Mouse (Mus musculus) urinary bladder, postnatal 25 days (tissue): Measurements from ENCODE around the gene Nr4a2.

Source experiments
- DNase-seq: peaks from one replicate; pipeline ENCODE4 v3.0.0; 2022; ENCODE audit warnings: low spot score

Gene Nr4a2

DNA sequence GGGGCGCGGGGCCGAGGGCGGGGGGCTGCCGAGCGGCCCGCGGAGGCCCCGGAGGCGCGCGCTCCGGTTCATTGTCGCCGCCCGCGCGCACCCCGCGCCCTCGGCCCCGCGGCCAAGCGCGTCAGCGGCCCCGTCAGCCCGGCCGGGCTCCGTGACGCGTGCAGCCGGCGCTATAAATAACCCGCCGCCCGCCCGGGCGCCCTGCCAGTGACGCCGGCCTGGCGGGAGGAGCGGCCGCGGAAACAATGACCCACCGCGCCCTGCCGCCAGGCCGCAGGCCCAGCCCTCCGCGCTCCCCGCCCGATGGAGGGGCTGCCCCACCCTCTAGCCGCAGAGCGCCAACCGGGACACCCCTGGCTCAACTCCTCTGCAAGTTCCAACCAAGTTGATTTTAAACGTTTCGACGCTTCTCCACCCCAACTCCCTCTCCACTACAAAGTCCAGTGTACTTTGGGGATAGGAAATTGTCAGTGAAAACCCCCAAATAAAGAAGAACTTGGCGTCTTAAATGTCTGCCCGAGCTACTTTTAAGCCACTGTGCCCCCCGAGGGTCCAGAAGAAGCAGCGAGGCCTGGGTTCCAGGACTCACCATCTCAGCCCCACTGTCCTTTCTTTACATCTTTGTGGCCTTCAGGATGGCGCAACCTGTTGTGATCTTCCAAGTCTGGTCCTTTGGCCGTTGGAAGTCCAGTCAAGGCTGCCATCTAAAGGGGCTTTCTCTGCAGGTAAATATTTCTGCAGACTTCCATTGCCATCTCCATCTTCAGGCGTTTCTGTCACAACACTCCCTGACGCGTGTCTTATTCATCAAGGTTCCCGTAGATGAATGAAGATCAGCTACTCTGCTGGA is at the start of gene Nr4a2:
TSS of gene Nr4a2 (minus strand) at position 13 of the 850 bp plus-strand sequence.
- DNase-seq: peak; percentile 89

DNA sequence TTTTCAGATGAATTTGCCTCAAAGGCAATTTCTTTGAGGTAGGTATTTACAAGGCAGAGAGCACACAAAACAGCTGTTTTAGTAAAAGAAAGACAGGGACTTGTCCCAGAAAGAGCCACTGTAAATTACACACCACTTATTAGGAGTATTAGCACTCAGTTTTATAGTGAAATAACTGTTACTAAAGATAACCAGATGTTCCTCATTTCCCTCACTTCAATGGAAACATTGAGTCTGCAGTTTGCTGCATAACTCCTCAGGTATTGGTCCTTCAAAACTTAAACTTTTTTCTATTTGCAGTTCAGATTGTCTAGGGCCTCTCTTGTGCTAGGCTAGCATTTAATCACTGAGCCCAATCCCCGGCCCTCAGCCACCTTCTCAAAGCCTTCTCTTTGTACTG is 41.6 kb upstream of the Nr4a2 start:
- DNase-seq: no peak

DNA sequence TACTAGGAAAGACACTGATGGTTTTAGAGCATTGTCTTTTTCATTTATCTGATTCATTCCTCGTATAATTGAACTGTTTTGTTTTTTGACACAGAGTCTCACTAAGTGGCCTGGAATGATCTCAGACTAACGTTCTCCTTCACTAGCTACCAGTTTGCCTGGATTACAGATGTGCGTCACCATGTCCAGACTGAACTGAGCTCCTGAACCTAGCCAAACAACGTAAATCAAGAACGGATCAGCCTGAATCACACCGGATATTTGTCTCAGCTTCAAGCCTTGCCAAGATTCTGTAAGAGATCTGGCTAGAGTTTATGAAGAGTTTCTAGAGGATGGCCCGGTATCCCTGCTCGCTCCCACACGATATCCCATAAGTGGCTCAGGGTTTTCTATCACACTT is 33.0 kb upstream of the Nr4a2 start:
- DNase-seq: no peak

DNA sequence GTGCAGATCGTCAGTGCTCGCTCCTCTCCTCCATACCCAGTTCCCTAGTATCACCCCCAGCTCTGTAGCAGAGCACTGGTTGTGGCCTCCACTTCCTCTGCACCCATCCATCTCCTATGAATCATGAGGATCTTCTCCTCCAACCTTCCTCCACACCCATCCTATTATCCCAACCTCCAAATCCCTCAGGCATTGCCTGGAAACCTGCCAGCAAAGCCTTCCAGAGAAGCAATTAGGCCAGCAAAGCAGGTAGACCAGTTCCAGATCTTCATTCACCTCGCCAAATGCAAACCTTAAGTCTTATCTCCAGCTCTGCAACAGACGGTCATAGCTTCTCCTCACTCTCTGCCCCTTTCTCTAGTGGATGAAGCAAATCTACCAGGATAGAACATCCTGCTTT is 26.0 kb upstream of the Nr4a2 start:
- DNase-seq: no peak

GRCm38 (mm10) chr2:57148231-57148630 is 24.4 kb upstream of the Nr4a2 start:
- no peak for DNase-seq

DNA sequence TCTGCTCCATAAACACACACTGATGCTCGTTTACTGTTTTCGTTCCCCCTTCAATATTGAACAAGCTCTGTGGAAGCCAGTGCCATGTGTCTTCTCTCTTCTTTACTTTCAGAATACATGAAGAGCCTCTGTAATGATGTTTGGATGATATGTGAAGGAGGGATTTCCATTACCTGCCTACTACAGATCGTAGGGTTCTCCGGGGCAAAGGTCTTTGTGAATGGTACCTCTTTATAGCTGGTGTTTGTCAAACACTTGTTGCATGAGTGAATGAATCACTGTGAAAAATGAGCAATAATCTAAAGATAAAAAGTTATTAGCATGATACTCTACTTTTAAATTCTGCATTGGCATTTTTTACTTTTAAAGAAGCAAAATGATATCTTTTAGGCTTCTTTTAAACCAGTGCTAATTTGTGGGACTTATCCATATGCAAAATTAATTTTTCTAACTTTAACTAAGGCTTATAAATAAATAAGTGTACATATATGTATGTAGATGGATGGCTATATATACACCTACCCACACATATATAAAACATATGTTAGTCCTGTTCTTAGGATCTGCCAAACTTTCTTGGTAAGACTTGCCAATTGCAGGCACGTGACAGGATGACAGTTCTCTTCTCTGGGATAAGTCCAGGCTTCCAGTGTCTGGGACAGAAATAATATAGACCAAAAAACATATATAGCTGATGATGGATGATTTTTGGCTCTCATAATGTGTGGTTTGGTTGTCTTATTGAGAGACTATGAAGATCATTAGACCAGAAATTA is 22.0 kb upstream of the Nr4a2 start:
- DNase-seq: no peak

DNA sequence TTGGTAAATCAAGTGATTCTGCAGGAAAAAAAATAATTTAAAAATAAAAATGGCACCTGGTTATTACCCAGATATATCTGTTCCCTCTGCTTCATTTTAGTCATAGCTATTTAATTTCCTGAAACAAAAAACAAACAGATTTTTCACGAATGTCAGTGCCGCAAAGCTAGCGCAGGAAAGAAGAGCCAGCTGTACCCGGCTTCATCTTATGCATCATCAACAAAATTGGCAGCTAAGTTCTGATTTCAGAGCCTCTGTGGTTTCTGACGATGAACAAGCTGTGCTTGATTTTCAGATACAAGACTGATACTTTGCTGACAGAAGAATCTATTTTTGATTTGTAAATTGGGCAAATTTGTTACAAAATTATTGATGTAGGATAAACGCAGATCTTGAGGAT is 14.8 kb upstream of the Nr4a2 start:
- DNase-seq: no peak

DNA sequence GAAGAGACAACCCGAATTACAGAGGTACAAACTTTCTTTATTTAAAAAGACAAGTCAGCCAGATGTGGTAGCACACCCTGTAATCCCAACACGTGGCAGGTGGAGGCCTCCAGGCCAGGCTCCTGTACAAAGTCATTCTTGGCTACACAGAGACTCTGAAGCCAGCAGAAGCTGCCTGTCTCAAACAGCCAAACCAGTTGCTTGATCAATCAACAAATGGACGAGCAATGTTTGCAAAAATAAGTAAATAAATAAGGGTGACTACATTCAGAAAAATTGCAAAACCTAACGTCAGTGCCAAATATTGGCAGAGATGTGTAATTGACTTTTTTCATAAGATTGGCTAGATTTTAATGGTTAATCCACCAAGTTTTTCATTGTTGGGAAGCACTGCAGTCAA is 3.7 kb upstream of the Nr4a2 start:
- DNase-seq: no peak

DNA sequence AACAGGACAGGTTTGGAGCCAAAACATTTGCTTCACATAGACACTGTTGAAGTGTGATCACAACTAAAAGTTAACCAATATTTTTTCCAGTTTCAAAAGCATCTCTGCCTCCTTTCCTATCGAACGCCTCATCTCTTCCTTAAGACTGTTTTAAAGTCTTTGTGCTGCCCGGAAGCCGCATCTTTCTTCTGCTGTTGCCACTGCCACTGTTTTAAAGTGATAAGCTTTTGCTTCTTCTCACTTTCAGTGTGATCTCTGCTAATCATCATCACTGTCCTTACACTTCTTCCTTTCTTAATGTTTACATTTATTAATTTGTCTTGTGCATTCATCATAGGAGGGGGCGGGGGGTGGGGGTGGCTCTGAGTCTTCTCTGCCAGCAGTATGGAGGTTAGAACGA is 2.1 kb upstream of the Nr4a2 start:
- DNase-seq: no peak

DNA sequence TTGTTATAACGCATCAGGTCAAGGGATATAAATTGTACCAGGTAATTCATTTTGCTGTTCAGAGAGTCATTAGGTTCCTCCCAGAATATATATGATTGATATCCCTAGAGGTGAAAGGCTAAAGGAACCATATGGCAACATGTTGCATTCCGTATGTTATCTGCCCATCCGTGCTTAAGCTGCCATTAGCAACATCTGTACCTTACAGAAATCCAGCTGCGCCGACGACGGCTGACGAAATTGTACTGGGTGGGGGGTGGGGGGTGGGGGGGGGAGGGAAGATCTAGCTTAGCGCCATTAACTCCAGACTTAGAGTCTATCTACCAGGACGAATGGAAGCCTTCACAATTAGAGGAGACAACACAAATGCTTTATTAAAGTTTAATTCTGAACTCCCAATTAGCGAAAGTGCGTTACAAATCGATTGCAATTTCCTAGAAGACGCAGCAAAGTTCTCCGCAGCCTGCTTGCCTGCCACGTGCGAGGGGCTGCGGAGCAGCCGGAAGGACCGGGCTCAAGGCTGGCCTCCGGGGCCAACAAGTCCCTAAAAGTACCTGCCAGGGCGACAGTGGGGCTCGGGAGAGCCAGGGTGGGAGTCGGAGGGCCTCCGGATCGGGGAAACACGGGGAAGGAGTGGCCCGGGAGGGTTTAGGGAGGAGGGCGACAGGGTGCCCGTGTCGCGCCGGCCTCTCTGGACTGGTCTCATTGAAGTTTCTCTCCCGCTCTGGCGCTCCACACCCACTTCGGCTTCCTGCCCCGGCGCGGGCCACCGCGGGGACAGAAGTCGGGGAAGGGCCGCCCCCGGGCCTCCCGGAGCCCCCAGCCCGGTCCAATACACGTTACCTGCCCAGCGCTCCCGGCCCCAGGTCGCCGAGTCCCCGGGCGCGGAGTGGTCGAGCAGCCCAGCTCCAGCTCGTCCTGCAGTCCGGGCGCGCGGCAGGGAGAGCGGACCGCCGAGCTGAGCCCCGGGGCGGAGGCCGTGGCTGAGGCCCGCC is 520 bp downstream of the Nr4a2 start:
- DNase-seq: peak; percentile 52

DNA sequence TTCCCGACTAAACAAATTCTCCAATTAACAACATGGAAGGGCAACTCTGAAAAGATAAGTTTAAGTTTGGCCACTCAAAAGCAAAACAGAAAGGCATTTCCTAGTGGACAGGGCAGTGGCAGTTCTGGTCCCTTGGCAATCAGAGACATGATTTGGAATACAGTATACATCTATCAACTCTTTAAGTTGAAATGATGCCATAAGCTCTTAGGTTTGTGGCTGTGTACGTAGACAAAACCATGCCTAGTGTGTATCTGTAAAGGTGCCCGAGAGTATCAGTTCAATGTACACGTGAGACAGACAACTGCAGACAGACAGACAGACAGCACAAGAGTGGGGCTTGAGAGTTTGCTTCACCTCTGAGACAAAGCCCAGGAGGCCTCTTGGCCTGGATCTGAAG is 2.7 kb downstream of the Nr4a2 start:
- DNase-seq: no peak

GRCm38 (mm10) chr2:57117201-57117951 is 6.4 kb downstream of the Nr4a2 start:
- peak; percentile 20 for DNase-seq

DNA sequence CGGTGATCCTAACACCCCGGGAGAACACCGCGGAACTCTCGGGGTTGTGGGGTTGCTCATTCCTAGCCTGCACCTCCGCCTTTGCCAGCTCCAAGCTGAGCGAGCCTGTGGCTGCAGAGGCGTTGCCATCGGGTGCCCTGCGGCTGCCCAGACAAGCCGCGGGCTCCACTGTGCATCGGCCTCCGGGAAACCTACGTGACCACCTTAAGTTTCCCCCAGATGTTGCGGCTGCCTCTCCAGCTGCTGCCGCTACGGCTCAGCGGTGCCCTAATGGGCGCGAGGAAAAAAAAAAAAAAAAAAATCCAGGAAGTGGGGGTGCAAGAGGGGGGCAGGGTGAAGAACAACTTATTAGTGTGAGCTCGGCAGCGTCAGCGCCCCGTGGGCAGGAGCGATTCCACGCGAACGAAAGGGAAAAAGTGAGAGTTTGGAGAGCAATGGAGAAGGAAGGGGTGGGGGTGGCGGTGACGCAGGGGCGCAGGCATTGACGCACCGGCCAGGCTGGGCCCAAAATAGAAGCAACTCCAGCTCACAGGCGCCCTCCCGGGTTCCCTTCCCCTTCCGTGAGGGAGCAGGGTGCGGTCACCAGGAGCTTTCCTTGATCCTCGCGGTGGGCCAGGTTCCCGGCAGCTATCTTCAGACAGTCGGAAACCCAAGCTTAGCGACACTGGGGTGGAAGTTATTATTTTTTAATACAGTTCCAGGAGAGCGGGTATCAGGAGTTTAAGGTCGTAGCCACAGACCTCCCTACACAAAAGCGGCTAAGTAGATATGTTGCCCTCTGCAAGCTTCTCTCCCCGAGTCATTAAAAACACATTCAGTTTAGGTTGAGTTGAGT is 7.2 kb downstream of the Nr4a2 start:
- peak; percentile 59 for DNase-seq

DNA sequence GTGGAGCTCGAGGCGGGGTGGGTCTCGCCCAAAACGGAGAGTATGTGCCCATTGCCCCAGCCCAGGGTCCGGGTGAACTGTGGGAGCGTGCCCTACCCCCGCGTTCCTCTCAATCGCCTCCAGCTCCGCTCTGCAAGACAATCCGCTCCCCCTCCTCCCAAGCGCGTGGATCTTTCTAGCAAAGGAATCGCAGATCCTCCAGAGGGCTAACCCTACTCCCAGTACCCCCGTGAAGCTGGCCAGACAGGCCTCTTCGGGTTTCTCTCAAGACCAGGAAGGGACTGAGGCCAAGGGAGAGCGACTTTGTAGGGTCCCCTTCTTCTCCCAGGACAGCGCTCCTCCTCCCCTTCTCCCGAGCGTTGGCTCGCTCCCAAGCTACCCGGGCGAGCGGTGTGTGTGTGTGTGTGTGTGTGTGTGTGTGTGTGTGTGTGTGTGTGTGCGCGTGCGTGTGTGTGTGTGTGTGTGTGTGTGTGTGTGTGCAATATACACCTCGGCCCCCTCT is 7.9 kb downstream of the Nr4a2 start:
- peak; percentile 47 for DNase-seq

DNA sequence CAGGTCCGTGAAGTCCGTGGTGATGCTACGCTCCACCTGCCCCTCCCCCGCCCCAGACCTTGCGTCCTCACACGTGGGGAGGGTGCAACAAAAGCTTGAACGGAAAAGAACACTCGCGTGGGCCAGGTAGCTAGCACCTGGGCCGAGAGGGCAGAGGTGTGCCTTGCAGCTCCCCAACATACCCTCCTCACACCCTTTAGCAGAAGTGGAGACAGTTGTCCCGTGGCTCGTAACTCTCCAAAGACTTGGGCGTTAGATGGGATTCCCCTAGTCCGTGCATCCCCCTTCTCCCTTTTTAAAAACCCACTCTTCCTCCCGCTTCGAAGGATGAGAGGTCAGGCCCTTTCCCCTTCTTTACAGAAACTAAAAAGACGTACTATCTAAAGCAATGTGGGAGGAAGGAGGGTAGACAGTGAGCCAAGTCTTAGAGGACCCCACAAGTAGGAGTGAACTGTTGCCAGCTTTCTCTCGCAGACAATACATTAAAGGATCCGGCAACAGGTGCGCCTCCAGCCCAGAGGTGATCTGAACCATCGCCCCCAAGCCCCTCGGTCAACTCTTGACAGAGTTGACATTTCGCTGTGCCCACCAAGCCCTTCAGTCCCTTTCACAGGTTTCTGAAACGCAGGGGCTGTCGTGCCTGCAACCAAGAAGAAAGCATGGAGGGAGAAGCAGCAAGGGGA is 8.5 kb downstream of the Nr4a2 start:
- no peak for DNase-seq

DNA sequence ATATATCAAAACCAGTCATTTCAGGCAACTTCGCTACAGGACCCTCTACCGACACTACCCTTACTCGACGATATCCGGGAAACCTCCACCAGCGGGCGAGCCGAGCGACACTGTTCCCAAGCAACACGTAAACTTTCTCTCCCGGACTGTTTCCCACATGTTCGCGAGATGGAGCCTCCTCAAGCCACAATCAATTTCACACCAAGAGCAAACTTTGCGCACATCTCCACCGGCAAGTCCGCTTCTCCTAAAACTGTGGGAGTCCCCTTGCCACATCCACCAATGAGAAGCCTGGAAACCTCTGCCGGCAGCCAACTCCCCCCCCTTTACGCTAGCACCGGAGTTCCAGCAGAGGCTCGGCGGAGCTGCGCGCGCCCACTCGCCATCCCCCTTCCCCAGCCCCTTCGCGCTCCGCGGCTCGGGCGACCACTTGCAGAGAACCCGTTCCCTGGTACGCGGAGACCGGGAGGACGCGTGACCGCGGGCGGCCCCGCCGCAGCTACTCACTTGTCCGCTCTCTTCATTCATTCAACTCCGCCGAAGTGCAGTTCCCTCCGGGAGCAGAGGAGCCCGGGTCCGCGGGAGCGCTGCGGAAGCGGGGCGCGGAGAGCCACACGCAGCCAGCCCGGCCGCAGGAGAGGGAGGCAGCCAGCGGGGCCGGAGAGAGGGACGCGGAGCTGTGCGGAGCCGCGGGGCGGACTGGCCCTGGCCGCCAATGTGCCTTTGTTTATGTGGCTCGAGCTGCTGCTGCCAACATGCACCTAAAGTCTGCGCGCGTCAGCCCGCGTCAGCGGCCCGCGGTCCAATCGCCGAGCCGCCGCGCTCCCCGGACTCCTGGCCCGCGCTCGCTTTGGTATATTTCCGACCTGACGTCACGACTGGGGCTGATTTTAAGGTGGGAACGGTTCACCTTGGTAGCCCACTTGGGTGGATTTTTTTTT is 9.3 kb downstream of the Nr4a2 start:
- DNase-seq: peak; percentile 55

- DNase-seq: no peak
These were observed 10.4 kb downstream of the Nr4a2 start for GRCm38 (mm10) chr2:57113431-57113830.

- DNase-seq: no peak
These were observed 10.9 kb downstream of the Nr4a2 start for GRCm38 (mm10) chr2:57112949-57113348.
